Mouse (Mus musculus) stomach, embryonic 16.5 days (tissue): ENCODE results near the gene Trim17. TPM values are rescaled to one million over a fixed set of nuclear protein-coding genes. Genes with fewer than 3 reads are reported as not detected.

Experiments used
- ATAC-seq: fragments of 200-750 bp; cut with Nextera tagmentation; 2 replicates; pipeline ENCODE4 v1.8.0; 2017; ENCODE audit warnings: moderate number of reproducible peaks, moderate TSS enrichment; ENCODE audit not compliant: insufficient read depth, low FRiP score
- H3K27ac ChIP-seq: fragments of 300-500 bp; sonication (generic); 2 replicates; pipeline ENCODE4 v1.5.1; 2014; ENCODE audit warnings: low read length
- H3K27me3 ChIP-seq: fragments of 300-500 bp; sonication (generic); 2 replicates; pipeline ENCODE4 v1.6.1; 2014; ENCODE audit warnings: low read length, control low read depth, mixed read lengths; ENCODE audit not compliant: control insufficient read depth, insufficient read depth
- H3K36me3 ChIP-seq: fragments of 300-500 bp; sonication (generic); 2 replicates; pipeline ENCODE4 v1.6.1; 2014; ENCODE audit warnings: low read length; ENCODE audit not compliant: control insufficient read depth, insufficient read depth
- H3K4me1 ChIP-seq: fragments of 300-500 bp; sonication (generic); 2 replicates; pipeline ENCODE4 v1.6.1; 2014; ENCODE audit warnings: low read length, control low read depth, mixed read lengths; ENCODE audit not compliant: control insufficient read depth, insufficient read depth
- H3K4me2 ChIP-seq: fragments of 300-500 bp; sonication (generic); 2 replicates; pipeline ENCODE4 v1.6.1; 2014; ENCODE audit warnings: low read depth, low read length, mixed read lengths
- H3K4me3 ChIP-seq: fragments of 300-500 bp; sonication (generic); replicated peaks from 2 replicates; pipeline ENCODE4 v1.5.1; 2014; ENCODE audit warnings: mild to moderate bottlenecking, low read length
- H3K9ac ChIP-seq: fragments of 300-500 bp; sonication (generic); 2 replicates; pipeline ENCODE4 v1.6.1; 2014; ENCODE audit warnings: low read length
- H3K9me3 ChIP-seq: fragments of 300-500 bp; sonication (generic); replicated peaks from 2 replicates; pipeline ENCODE4 v1.6.1; 2016; ENCODE audit warnings: low read length, control low read depth; ENCODE audit not compliant: control insufficient read depth
- WGBS: fragments of 180-500 bp; shearing (Covaris S2); extraction: QIAGEN DNeasy Blood & Tissue Kit; methylation state at CpG from one replicate; pipeline ENCODE4 v1.1.7; 2014; 5-methylcytosine and 5-hydroxymethylcytosine counted together
- microRNA-seq: library from miRNA; unstranded; fragments of <30 nt; microRNA quantifications from one replicate; pipeline ENCODE4, GENCODE M21; 2016
- polyA plus RNA-seq: library from polyadenylated mRNA; unstranded; fragments of >200 nt; fragmentation: Nextera tagmentation; extraction: Ambion mirVana; gene quantifications from 2 replicates; pipeline ENCODE4 v1.2.1, GENCODE M21; 2015

Gene Trim17
- polyA plus RNA-seq, 1 experiment from 2014 or later: 0.27 TPM

- Histone ChIP-seq H3K4me3 (no peak overlapping the region), H3K27me3 (0 out of 2 replicates have a peak, but pooled peaks cover 6% of the 10 kb centered on the region), H3K4me2 (no peak overlapping the region), H3K9me3 (no peaks in the 10 kb centered on the region), H3K36me3 (no peaks in the 10 kb centered on the region), H3K9ac (peak overlapping the region; percentile 31; the same call in 1 of the 2 replicates), H3K27ac (no peak overlapping the region), H3K4me1 (peaks cover 10% of the 10 kb centered on the region; the same call in 1 of the 2 replicates)
- no peak for ATAC-seq
- 75% methylated on average over 6 of the region's 6 CpGs for WGBS
Measured at GRCm38 (mm10) chr11:58999830-59000229, 45.3 kb downstream of the Trim17 start.

- no peaks in the 10 kb centered on the region for H3K36me3 ChIP-seq
- no peak overlapping the region for H3K27ac ChIP-seq
- H3K9me3 ChIP-seq: no peaks in the 10 kb centered on the region
- no peak overlapping the region for H3K4me2 ChIP-seq
- no peak overlapping the region for H3K4me3 ChIP-seq
- 88% methylated on average over 21 of the region's 21 CpGs for WGBS
- H3K9ac ChIP-seq: no peak overlapping the region
- H3K4me1 ChIP-seq: peaks cover 8% of the 10 kb centered on the region; the same call in 1 of the 2 replicates
- H3K27me3 ChIP-seq: no peaks in the 10 kb centered on the region
- ATAC-seq: no peak
Measured at GRCm38 (mm10) chr11:59000635-59001034, 46.1 kb downstream of the Trim17 start.

- Histone ChIP-seq H3K9ac (no peak overlapping the region), H3K4me1 (peaks cover 8% of the 10 kb centered on the region; the same call in 1 of the 2 replicates), H3K27me3 (no peaks in the 10 kb centered on the region), H3K36me3 (no peaks in the 10 kb centered on the region), H3K27ac (no peak overlapping the region), H3K4me2 (no peak overlapping the region), H3K4me3 (no peak overlapping the region), H3K9me3 (no peaks in the 10 kb centered on the region)
- ATAC-seq: no peak
- WGBS: 61% methylated on average over 7 of the region's 7 CpGs
Measured at GRCm38 (mm10) chr11:59002327-59003079, 48.0 kb downstream of the Trim17 start.

- no peaks in the 10 kb centered on the region for H3K9me3 ChIP-seq
- no peak overlapping the region for H3K27ac ChIP-seq
- no peak for ATAC-seq
- no peak overlapping the region for H3K4me2 ChIP-seq
- no peak overlapping the region for H3K9ac ChIP-seq
- WGBS: 30% methylated on average over 9 of the region's 9 CpGs
- H3K27me3 ChIP-seq: no peaks in the 10 kb centered on the region
- H3K4me3 ChIP-seq: no peak overlapping the region
- no peaks in the 10 kb centered on the region for H3K4me1 ChIP-seq
- no peaks in the 10 kb centered on the region for H3K36me3 ChIP-seq
Measured at GRCm38 (mm10) chr11:59015052-59015451, 60.6 kb downstream of the Trim17 start.

Small RNAs within 50 kb of the gene (microRNA-seq; reads per million reads assigned to microRNA genes)
- gene Gm44313: not detected

Other genes with a start within 250 kb of the Trim17 start
- not detected in 2 replicates for gene Olfr318, start 230.7 kb upstream of the Trim17 start, polyA plus RNA-seq
- gene Olfr317, start 215.5 kb upstream of the Trim17 start, polyA plus RNA-seq: not detected in 2 replicates
- gene Olfr316, start 202.0 kb upstream of the Trim17 start, polyA plus RNA-seq: not detected in 2 replicates
- gene Olfr315, start 181.5 kb upstream of the Trim17 start, polyA plus RNA-seq: not detected in 2 replicates
- not detected in 2 replicates for gene Olfr314, start 171.7 kb upstream of the Trim17 start, polyA plus RNA-seq
- 5.2 and 5.4 TPM in 2 replicates for gene Fam183b, start 152.7 kb upstream of the Trim17 start, polyA plus RNA-seq
- gene Olfr313, start 139.7 kb upstream of the Trim17 start, polyA plus RNA-seq: not detected in 2 replicates
- not detected in 2 replicates for gene Olfr312, start 125.4 kb upstream of the Trim17 start, polyA plus RNA-seq
- not detected in 2 replicates for gene Olfr311, start 115.4 kb upstream of the Trim17 start, polyA plus RNA-seq
- gene Gm12258, start 107.5 kb upstream of the Trim17 start, polyA plus RNA-seq: 9.5 TPM in 2 replicates
- 5.9 and 7.7 TPM in 2 replicates for gene 2810021J22Rik, start 87.5 kb upstream of the Trim17 start, polyA plus RNA-seq
- gene Zfp39, start 50.5 kb upstream of the Trim17 start, polyA plus RNA-seq: 4.7 and 5.4 TPM in 2 replicates
- 0.72 and 0.80 TPM in 2 replicates for gene Btnl10, start 36.8 kb upstream of the Trim17 start, polyA plus RNA-seq
- gene Rnf187, start 15.8 kb upstream of the Trim17 start, polyA plus RNA-seq: 113 TPM in 2 replicates
- gene Hist3h2ba, start 5.8 kb upstream of the Trim17 start, polyA plus RNA-seq: 44.0 and 50.7 TPM in 2 replicates
- gene Hist3h2a, start within 50 bp of the Trim17 start, polyA plus RNA-seq: 28.1 and 33.0 TPM in 2 replicates
- gene Trim11, start 23.4 kb downstream of the Trim17 start, polyA plus RNA-seq: 20.5 and 20.8 TPM in 2 replicates
- gene Obscn, start 181.7 kb downstream of the Trim17 start, polyA plus RNA-seq: 0.69 and 1.7 TPM in 2 replicates
- 7.0 and 9.3 TPM in 2 replicates for gene Iba57, start 209.1 kb downstream of the Trim17 start, polyA plus RNA-seq
- gene Gjc2, start 228.5 kb downstream of the Trim17 start, polyA plus RNA-seq: 0.62 and 0.64 TPM in 2 replicates
- gene Guk1, start 237.5 kb downstream of the Trim17 start, polyA plus RNA-seq: 128 and 129 TPM in 2 replicates
- 75.5 and 78.9 TPM in 2 replicates for gene Mrpl55, start 247.8 kb downstream of the Trim17 start, polyA plus RNA-seq